Mouse (Mus musculus): ENCODE measurements around the gene Cd63. TPM values are rescaled to one million over a fixed set of nuclear protein-coding genes. Genes with fewer than 3 reads are reported as not detected.
A peak's percentile ranks its signal among the peaks of the same experiment; 100 is the strongest.

Cd63 gene
- polyA plus RNA-seq, 1 experiment from 2014 or later = 195 TPM

- H3K27me3 ChIP-seq (ENCODE audit: low read depth, poor library complexity, severe bottlenecking) = no peaks in the 10 kb centered on the region
- peak overlapping the region; percentile 93 for H3K27ac ChIP-seq (replicated peaks)
- peaks cover 14% of the 10 kb centered on the region for H3K36me3 ChIP-seq
- 76% methylated on average over 16 of the region's 16 CpGs for WGBS
- H3K9me3 ChIP-seq (replicated peaks) = no peaks in the 10 kb centered on the region
- H3K4me1 ChIP-seq = peaks cover 54% of the 10 kb centered on the region
- H3K4me3 ChIP-seq = peak overlapping the region; percentile 94
- DNase-seq (ENCODE audit: low spot score) = no peak
These were observed 21.4 kb downstream of the Cd63 start for GRCm38 (mm10) chr10:128921883-128922821.

- no peak for DNase-seq (ENCODE audit: low spot score)
- 10% methylated on average over 1 of the region's 1 CpGs for WGBS
- H3K27ac ChIP-seq (replicated peaks) = peak within 1 kb of the TSS; percentile 93
These were observed 21.9 kb downstream of the Cd63 start, which contains the start of gene Rdh5 for GRCm38 (mm10) chr10:128922822-128923012. TSS of gene Rdh5 (minus strand) at chr10:128922888.

GRCm38 (mm10) chr10:128923013-128923691 lies 22.4 kb downstream of the Cd63 start:
- Histone ChIP-seq H3K4me3 (peak overlapping the region; percentile 94), H3K27ac (replicated peaks) (peak overlapping the region; percentile 93), H3K36me3 (peaks cover 4% of the 10 kb centered on the region), H3K9me3 (replicated peaks) (no peaks in the 10 kb centered on the region), H3K4me1 (peaks cover 54% of the 10 kb centered on the region), H3K27me3 (ENCODE audit: low read depth, poor library complexity, severe bottlenecking) (peaks cover 8% of the 10 kb centered on the region)
- under 1% methylated on average over 42 of the region's 42 CpGs for WGBS
- DNase-seq (ENCODE audit: low spot score) = peak; percentile 89

More at GRCm38 (mm10) chr10:128922822-128923012, 21.9 kb downstream of the Cd63 start, which contains the start of gene Rdh5:
- H3K36me3 ChIP-seq = peaks cover 9% of the 10 kb centered on the region
- no peaks in the 10 kb centered on the region for H3K9me3 ChIP-seq (replicated peaks)
- H3K27me3 ChIP-seq (ENCODE audit: low read depth, poor library complexity, severe bottlenecking) = peaks cover 3% of the 10 kb centered on the region; the same call in 1 of the 2 replicates
- peak within 1 kb of the TSS; percentile 94 for H3K4me3 ChIP-seq
- H3K4me1 ChIP-seq = peaks cover 54% of the 10 kb centered on the region

- H3K27ac ChIP-seq (replicated peaks) = peak within 1 kb of the TSS; percentile 93
- no peak for DNase-seq (ENCODE audit: low spot score)
- H3K4me3 ChIP-seq = peak within 1 kb of the TSS; percentile 94
- peaks cover 10% of the 10 kb centered on the region for H3K27me3 ChIP-seq (ENCODE audit: low read depth, poor library complexity, severe bottlenecking)
- 69% methylated on average over 9 of the region's 9 CpGs for WGBS
- peaks cover 48% of the 10 kb centered on the region for H3K4me1 ChIP-seq
- no peaks in the 10 kb centered on the region for H3K36me3 ChIP-seq
- no peaks in the 10 kb centered on the region for H3K9me3 ChIP-seq (replicated peaks)
These were observed 23.1 kb downstream of the Cd63 start, which contains the start of gene Bloc1s1 for GRCm38 (mm10) chr10:128923935-128924334. TSS of gene Bloc1s1 (minus strand) at chr10:128924035.

- Histone ChIP-seq H3K36me3 (no peaks in the 10 kb centered on the region), H3K4me3 (no peak overlapping the region), H3K27ac (replicated peaks) (no peak overlapping the region), H3K9me3 (replicated peaks) (no peaks in the 10 kb centered on the region), H3K4me1 (peaks cover 10% of the 10 kb centered on the region), H3K27me3 (ENCODE audit: low read depth, poor library complexity, severe bottlenecking) (peaks cover 48% of the 10 kb centered on the region)
- no peak for DNase-seq (ENCODE audit: low spot score)
- 34% methylated on average over 4 of the region's 4 CpGs for WGBS
These were observed 27.6 kb downstream of the Cd63 start for GRCm38 (mm10) chr10:128928356-128928755.

GRCm38 (mm10) chr10:128929638-128930378 lies 29.0 kb downstream of the Cd63 start:
- H3K4me1 ChIP-seq = peaks cover 17% of the 10 kb centered on the region
- DNase-seq (ENCODE audit: low spot score) = no peak
- 79% methylated on average over 7 of the region's 7 CpGs for WGBS
- H3K36me3 ChIP-seq = no peaks in the 10 kb centered on the region
- no peak overlapping the region for H3K27ac ChIP-seq (replicated peaks)
- H3K9me3 ChIP-seq (replicated peaks) = no peaks in the 10 kb centered on the region
- H3K4me3 ChIP-seq = no peak overlapping the region
- peaks cover 62% of the 10 kb centered on the region for H3K27me3 ChIP-seq (ENCODE audit: low read depth, poor library complexity, severe bottlenecking)

GRCm38 (mm10) chr10:128931441-128931840 lies 30.7 kb downstream of the Cd63 start:
- peaks cover 19% of the 10 kb centered on the region for H3K4me1 ChIP-seq
- no peak overlapping the region for H3K4me3 ChIP-seq
- no peaks in the 10 kb centered on the region for H3K9me3 ChIP-seq (replicated peaks)
- H3K36me3 ChIP-seq = no peaks in the 10 kb centered on the region
- 76% methylated on average over 2 of the region's 2 CpGs for WGBS
- no peak overlapping the region for H3K27ac ChIP-seq (replicated peaks)
- DNase-seq (ENCODE audit: low spot score) = no peak
- H3K27me3 ChIP-seq (ENCODE audit: low read depth, poor library complexity, severe bottlenecking) = peaks cover 79% of the 10 kb centered on the region

- Histone ChIP-seq H3K4me3 (peak within 1 kb of the TSS; percentile 60), H3K9me3 (replicated peaks) (no peaks in the 10 kb centered on the region), H3K4me1 (peaks cover 19% of the 10 kb centered on the region), H3K36me3 (no peaks in the 10 kb centered on the region), H3K27me3 (ENCODE audit: low read depth, poor library complexity, severe bottlenecking) (peaks cover 71% of the 10 kb centered on the region), H3K27ac (replicated peaks) (no peak within 1 kb of the TSS)
- under 1% methylated on average over 26 of the region's 26 CpGs for WGBS
- DNase-seq (ENCODE audit: low spot score) = peak; percentile 59
These were observed 32.8 kb downstream of the Cd63 start, which contains the start of gene Itga7 for GRCm38 (mm10) chr10:128933574-128933973. TSS of gene Itga7 (plus strand) at chr10:128933818.

GRCm38 (mm10) chr10:128933976-128934721 lies 33.4 kb downstream of the Cd63 start:
- H3K27ac ChIP-seq (replicated peaks) = no peak overlapping the region
- no peaks in the 10 kb centered on the region for H3K36me3 ChIP-seq
- H3K9me3 ChIP-seq (replicated peaks) = no peaks in the 10 kb centered on the region
- no peak for DNase-seq (ENCODE audit: low spot score)
- H3K4me3 ChIP-seq = peak overlapping the region; percentile 60
- 4% methylated on average over 21 of the region's 21 CpGs for WGBS
- H3K4me1 ChIP-seq = peaks cover 19% of the 10 kb centered on the region
- H3K27me3 ChIP-seq (ENCODE audit: low read depth, poor library complexity, severe bottlenecking) = peaks cover 71% of the 10 kb centered on the region

- no peak overlapping the region for H3K27ac ChIP-seq (replicated peaks)
- peaks cover 63% of the 10 kb centered on the region for H3K27me3 ChIP-seq (ENCODE audit: low read depth, poor library complexity, severe bottlenecking)
- WGBS = 68% methylated on average over 7 of the region's 7 CpGs
- H3K36me3 ChIP-seq = no peaks in the 10 kb centered on the region
- no peak overlapping the region for H3K4me3 ChIP-seq
- DNase-seq (ENCODE audit: low spot score) = no peak
- no peaks in the 10 kb centered on the region for H3K9me3 ChIP-seq (replicated peaks)
- peaks cover 19% of the 10 kb centered on the region for H3K4me1 ChIP-seq
These were observed 34.4 kb downstream of the Cd63 start for GRCm38 (mm10) chr10:128934997-128935787.

GRCm38 (mm10) chr10:128935826-128936440 lies 35.1 kb downstream of the Cd63 start:
- H3K4me3 ChIP-seq = no peak overlapping the region
- H3K36me3 ChIP-seq = no peaks in the 10 kb centered on the region
- no peak for DNase-seq (ENCODE audit: low spot score)
- peaks cover 19% of the 10 kb centered on the region for H3K4me1 ChIP-seq
- no peaks in the 10 kb centered on the region for H3K9me3 ChIP-seq (replicated peaks)
- no peak overlapping the region for H3K27ac ChIP-seq (replicated peaks)
- WGBS = 77% methylated on average over 8 of the region's 8 CpGs
- H3K27me3 ChIP-seq (ENCODE audit: low read depth, poor library complexity, severe bottlenecking) = peaks cover 57% of the 10 kb centered on the region

Measured in midbrain, embryonic 10.5 days (tissue).